Mouse (Mus musculus) kidney, adult 11 months (tissue): ENCODE data around the gene Ifit1.
"Not testable (repeated sequence)": the region's sequence is repeated elsewhere in the genome, so short reads cannot be mapped to it uniquely, and the experiment has no call there.

Source experiments
- DNase-seq: peaks from one replicate; pipeline ENCODE4 v3.0.0; 2022

The Ifit1 gene

DNA sequence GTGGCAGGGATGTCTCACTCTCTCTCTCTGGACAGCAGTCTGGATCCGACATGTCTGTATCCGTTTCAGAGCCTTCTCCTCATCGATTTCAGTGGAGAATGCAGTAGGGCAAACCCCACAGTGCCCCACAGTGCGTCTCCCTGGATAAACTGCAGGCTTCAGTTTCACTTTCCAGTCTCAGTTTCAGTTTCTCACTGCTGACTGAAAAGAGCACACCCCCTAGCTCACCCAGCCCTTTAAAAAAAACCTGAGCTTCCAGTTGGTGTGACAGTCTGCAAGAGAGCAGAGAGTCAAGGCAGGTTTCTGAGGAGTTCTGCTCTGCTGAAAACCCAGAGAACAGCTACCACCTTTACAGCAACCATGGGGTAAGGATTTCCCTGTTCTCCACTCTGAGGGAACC, at the start of gene Ifit1, which contains the start of gene Ifit1bl2:
TSS of gene Ifit1 (plus strand) at position 249 of the 400 bp plus-strand sequence.
TSS of gene Ifit1bl2 (minus strand) at position 121 of the 400 bp plus-strand sequence.
- no peak for DNase-seq

DNA sequence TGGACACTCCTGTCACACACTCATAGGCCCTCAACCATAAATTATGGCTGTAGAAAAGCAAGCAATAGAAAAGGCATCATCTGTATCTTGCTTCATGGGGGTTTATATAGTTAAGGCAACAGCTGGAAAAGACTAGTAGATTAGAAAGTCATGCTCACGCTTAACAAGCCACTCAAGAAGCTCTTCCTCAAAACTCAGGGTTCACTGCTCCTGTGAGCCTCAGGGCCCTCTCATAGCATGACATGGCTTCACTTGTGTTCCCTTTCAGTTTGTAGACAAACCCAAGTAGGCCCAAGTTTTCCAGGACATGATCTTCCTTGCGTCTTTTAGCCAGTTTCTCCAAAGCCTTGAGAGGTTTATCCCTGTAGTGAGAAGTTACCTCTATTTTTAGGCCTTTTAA, 47.2 kb upstream of the Ifit1 start:
- DNase-seq = no peak

DNA sequence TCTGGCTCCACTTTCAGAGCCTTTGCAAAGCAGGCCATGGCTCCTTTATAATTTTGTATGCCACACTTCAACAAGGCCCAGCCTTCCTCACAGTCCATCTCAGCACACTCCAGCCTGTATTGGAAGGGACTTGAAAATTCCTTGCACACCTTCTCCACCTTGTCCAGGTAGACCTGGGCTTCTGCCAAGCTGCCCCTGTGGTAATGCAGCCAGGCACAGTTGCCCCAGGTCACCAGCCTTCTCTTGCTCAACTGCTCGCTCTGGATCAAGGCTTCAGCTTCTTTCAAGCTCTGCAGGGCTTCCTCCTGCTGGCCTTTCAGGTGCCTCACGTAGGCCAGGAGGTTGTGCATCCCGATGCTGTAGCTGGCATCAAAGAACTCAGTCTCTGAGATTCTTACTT, 46.1 kb upstream of the Ifit1 start:
- DNase-seq = not testable (repeated sequence)

DNA sequence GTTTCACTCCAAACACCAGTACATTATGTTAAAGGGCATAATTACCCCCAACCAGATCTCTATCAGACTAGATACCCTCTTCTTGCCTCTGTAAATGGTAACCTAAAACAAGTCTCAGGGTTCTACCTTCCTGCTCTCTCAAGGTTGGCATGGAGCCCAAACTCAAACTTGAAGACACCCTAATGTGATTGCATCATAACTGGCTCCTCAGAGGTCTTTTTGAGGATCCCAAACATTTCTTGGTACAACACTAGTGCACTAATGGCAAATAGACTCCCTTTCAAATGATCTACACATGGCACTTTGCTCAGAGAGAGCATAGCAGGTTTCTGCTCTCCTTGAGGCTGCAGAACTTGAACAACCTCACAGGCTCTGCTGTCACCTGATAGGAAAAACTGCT, 43.9 kb upstream of the Ifit1 start:
- no peak for DNase-seq

DNA sequence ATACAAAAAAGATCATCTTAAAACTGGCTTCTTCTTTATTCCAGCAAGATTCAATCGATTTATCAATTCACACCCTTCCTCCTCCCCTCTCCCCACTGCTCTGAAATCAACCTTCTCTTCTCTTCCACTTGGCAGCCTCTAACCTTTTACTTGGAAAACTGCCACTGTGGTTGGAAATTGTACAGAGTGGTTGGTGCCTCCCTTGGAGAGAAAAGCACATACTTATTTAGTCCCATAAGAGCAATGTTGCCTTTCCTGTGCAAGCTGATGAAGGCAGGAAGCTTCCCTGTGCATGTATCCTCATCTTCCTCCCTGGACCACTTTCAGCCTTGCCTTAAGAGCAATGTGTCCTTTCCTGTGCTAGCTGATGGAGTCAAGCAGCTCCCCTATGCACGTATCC, 42.3 kb upstream of the Ifit1 start:
- DNase-seq = peak; percentile 51

DNA sequence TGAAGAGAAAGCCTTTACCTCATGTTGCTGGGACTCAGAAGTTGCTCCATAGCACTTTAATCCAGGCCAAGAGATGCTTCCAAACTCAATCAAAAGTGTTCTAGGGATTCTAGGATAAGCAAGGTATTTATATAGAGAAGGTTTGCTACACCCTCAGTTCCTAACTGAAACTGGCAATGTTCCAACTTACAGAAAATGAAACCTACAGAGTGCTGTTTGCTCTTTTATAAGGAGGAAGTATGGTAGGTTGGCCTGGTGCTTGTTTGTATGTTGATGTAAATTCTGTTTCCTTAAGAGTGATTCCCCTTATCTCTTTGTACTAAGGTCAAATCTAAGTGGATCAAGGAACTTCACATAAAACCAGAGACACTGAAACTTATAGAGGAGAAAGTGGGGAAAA, 41.4 kb upstream of the Ifit1 start:
- not testable (repeated sequence) for DNase-seq

DNA sequence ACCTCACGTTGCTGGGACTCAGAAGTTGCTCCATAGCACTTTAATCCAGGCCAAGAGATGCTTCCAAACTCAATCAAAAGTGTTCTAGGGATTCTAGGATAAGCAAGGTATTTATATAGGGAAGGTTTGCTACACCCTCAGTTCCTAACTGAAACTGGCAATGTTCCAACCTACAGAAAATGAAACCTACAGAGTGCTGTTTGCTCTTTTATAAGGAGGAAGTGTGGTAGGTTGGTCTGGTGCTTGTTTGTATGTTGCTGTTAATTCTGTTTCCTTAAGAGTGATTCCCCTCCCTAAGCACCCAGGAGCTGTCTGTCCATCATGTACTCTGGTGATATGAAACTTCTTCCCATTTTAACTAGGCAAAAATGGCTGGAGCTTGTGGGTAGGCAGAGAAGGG, 38.8 kb upstream of the Ifit1 start, which contains the start of gene Ifit1bl1:
TSS of gene Ifit1bl1 (minus strand) at position 69 of the 400 bp plus-strand sequence.
- not testable (repeated sequence) for DNase-seq

DNA sequence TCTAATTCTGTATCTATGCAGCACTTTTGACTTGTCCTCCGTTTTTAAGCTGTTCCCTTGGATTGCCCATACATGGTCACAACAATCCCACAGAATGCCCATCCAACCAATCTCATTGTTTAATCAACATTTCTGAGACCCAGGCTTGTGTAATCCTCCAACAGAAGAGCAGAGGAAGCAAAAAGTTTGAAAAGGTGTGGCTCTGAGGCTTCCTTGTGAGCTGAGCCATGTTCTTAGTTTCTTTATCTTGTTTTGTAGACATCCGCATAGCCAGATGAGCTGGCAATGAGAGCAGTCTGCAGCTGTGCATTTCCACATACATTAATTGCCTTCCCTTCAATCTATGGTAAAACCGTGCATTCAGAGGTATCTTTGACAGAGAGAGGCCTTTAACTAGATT, 35.2 kb upstream of the Ifit1 start:
- DNase-seq = no peak

DNA sequence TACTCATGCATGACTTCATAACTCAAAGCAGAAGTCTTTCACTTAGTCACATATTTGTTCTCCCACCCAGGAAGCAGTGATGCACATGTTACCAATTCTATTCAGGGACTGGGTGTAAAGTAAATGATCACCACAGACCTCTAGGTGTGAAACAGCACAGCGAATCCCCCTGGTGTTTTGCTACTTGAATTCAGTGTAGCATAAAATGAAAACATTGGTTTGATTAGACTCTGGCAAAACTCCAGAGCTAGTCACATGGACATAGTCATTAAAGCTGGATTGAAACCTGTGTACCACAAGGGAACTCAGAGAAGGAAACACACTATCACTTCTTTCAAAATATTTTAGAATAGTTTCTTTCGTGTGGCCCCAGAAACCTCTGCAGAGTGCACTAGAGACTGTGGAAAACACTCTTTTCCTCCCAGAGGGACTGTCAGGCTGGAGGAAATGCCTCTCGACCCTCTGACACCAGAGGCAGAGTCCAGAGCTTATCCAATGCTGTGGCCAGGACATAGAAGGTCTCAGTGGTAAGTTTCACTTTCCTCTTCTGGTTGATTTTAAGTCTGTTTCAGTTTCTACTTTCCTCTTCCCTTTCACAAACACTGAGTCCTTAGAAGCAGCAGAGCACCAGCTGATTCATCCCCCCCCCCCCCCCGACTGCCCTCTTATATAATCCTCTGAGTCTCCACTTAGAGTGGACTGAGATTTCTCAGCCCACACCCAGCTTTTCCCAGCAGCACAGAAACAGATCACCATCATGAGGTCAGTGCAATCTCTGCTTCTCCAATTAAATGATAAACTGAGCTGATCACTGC, 33.2 kb upstream of the Ifit1 start, which contains the start of gene Ifit3b:
TSS of gene Ifit3b (plus strand) at position 734 of the 815 bp plus-strand sequence.
- peak; percentile 75 for DNase-seq

DNA sequence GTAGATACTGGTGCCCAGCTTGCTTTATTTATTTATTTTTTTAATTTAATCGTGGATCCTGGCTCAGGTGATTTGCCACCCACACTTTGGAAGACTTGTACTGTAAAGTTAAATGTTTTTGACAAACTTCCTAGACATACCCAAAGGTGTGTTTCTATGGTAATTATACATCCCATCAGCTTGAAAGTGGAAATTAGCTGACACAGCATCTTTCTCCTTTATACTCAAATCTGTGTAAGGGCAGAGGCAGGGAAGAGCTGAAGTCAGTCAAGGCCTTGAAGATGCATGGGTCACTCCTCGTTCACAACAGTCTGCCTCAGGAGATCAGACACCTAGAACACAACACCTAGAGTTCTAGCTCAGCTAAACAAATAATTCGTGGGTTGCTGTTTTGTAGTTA, 30.6 kb upstream of the Ifit1 start:
- DNase-seq = not testable (repeated sequence)

DNA sequence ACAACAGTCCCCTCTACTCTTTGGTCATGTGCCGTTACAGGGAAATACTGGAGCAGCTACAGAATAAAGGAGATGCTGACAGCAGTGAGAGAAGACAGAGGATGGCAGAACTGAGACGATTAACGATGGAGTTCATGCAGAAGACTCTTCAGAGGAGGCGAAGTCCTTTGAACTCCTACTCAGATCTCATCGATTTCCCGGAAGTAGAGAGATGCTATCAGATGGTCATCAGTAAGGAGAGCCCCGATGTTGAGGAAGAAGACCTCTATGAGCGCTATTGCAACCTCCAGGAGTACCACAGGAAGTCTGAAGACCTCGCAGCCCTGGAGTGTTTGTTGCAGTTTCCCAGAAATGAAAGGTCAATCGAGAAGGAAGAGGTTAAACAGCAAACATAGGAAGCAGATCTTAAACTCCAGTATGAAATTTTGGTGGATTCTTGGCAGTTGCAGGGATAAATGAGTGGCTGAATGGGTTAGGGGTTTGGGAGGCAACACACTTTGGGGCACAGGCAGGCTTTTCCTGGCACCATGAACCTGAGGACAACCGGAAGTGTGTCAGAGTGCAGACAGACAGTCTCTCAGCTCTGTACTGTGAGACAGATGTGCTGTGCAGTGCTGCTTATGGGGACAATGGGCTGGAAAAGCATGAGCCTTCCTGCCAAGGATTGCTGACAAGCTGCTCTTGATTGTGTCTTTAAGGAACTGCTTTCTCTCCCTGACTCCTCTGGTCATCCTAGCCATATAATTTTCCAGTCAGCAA, 28.2 kb upstream of the Ifit1 start:
- not testable (repeated sequence) for DNase-seq

DNA sequence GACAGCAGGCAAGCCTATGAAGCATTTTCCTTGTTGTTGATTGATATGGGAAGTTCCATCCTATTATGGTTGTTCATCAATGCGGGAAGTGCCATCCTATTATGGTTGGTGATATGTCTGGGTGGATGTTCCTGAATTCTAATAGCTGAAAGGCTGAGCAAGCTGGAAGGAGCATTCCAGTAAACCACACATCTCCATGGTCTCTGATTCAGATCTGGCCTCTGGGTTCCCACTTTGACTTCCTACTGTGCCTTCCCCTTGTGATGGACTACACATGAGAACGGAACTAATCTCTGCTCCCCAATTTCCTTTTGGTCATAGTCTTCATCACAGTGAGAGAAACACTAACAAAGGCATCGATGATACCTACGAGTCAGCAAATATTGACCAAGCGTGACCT, 19.8 kb upstream of the Ifit1 start:
- no peak for DNase-seq

DNA sequence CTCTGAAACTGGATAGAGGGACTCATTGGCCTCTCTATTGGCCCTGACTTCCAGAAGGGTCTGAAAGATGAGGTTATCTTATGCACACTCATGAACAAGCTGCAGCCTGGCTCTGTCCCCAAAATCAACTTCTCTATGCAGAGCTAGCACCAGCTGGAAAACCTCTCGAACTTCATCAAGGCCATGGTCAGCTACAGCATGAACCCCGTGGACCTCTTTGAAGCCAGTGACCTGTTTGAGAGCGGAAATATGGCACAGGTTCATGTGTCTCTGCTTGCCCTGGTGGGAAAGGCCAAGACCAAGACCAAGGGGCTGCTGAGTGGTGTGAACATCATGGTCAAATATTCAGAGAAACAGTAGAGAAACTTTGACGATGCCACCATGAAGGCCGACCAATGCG, 16.9 kb upstream of the Ifit1 start:
- DNase-seq = no peak

DNA sequence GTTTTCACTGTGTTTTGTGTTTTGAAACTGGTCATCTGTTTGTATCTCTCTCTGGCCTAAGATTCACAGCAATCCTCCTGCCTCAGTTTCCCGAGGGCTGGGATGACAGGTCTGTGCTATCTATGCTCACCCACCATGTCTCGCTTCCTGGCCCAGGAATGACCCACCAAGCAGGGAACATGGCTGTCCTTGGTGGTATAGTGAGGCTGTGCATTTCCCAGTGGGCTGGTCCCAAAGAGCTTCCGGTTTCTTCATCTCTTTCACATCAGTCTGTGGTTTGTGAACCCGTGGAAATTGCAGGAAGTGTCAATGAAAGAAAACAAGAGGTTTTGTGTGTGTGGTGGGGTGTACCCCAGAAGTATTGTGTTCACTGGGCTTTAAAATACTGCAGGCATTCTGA, 16.0 kb upstream of the Ifit1 start:
- DNase-seq = no peak

DNA sequence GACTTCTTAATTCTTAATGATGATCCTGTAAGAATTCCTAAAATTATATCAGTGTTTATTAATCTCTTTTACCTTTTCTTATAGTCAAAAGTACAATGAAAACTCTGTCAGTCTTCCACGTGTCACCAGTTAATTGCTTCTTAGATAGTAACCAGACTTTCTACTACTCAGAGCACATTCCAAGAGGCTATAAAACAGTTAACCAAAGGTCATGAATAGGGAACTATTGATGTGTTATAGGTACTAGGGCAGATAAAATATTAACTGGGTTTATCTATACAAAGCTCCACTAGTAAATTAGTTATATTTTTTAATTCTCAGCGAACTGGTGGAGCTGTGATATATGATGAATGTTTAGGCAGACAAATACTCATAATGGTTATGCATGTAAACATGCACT, 13.2 kb upstream of the Ifit1 start:
- DNase-seq = no peak

DNA sequence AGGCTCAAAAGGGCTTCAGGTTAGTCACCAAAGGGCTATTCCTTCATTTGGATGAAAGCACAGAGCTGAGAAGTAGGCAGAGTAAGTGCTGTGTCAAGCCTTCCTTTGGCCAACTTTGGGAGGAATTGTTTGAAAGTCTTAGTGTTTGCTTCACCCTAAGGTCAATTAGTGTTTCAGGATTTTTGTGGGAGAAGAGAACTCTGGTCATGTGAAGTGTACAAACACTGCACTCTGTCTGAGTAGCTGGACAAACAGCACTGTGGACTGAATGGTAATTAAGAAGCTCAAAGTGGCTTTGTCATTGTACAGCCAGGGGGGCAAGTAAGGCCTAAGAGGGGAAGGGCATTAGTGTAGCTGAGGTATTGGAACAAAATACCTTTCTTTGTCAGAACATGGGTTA, 9.2 kb upstream of the Ifit1 start:
- DNase-seq = no peak

DNA sequence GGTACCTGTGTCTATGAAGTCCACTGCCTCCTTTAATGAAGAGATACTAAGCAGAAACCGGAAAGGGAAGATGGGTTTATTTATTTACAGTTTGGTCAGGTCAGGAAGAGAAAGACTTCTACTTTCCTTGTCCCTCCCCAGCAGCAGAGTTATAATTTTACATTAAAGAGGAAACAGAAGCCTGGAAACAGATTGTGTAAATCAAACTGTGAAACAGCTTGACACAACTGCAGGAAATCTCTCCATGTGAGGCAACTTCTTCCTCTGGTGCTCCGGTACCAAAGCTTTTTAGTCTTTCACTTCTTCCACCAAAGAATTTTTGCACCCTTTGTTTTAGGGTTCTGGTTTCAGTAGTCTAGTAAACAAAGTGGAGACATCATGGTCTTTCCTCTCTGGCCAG, 7.2 kb upstream of the Ifit1 start:
- no peak for DNase-seq

DNA sequence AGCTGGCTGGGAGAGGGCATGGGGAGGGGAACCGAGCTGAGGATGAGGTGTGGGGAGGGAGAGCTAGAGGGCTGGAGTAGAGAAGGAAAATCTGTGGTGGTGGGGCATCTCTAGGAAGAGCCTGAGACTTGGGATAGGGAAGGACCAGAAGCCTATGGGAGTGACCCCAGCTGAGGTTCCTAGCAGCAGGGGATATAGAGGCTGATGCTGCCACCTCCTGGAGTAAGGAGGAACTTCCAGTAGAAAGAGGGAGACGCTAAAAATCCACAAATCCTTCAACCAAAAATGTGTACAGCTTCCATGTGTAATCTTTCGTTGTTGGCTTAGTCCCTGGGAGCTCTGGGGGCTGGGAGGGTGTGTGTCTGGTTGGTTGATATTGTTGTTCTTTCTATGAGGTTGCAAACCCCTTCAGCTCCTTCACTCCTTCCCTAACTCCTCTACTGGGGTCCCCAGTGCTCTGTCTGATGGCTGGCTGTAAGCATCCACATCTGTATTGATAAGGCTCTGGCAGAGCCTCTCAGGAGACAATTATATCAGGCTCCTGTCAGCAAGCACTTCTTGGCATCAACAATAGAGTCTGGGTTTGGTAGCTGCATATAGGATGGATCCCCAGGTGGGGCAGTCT, 3.6 kb upstream of the Ifit1 start:
- DNase-seq = peak; percentile 39

DNA sequence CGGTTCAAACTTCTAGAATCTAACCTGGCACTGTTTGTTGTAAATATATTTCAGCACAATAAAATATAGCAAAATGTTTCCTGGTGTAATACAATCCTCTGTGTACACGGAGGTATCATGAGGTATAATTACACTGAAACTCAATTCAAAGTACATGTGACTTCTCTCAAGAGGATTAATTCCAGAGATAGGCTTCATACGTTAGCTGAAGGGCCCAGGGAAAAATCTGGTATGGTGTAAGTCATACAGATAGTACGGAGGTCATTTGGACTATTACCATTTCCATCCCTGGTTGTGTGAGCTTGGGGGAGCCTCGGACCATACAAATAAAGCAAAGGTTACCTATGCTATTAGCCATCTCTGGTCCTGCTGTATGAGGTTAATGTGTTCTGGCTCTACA, 1.9 kb downstream of the Ifit1 start:
- no peak for DNase-seq

DNA sequence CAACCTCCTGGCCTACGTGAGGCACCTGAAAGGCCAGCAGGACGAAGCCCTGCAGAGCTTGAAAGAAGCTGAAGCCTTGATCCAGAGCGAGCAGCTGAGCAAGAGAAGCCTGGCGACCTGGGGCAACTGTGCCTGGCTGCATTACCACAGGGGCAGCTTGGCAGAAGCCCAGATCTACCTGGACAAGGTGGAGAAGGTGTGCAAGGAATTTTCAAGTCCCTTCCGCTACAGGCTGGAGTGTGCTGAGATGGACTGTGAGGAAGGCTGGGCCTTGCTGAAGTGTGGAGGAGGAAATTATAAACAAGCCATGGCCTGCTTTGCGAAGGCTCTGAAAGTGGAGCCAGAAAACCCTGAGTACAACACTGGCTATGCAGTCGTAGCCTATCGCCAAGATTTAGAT, 7.0 kb downstream of the Ifit1 start:
- DNase-seq = not testable (repeated sequence)

DNA sequence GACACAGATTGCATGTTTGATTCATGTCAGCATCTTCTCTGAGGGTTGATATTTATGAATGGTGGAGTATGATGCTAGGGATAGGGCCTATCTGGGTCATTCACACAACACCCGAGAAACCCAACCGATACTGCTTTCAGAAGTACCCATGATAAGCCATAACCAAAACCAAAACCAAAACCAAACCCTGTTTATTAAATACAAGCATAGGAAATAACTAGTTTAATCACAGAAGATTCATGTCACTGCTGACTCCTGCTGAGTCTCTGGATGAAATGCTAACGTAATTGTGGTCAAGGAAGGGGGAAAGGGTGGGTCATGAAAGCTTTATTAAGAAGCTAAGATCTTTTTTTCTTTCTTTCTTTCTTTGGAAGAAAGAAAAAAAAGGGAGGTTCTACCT, 9.6 kb downstream of the Ifit1 start:
- no peak for DNase-seq

DNA sequence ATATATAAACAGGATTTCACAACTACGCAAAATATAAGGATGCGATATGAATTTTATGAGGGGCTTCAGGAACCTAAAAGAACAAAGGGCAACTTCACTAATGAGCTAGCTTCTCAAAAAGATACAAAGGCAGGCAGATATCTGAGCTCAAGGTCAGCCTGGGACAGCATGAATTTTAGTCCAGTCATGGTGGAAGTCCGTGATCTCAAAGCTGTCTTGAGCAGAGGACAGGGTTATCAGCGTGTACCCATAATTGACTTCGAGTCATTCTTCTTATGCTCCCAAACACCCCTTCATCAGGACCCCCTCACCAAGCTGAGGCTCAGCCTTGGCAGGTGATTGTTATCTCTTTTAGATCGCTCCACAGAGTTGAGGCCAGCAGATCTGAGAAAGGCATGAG, 10.3 kb downstream of the Ifit1 start:
- no peak for DNase-seq

DNA sequence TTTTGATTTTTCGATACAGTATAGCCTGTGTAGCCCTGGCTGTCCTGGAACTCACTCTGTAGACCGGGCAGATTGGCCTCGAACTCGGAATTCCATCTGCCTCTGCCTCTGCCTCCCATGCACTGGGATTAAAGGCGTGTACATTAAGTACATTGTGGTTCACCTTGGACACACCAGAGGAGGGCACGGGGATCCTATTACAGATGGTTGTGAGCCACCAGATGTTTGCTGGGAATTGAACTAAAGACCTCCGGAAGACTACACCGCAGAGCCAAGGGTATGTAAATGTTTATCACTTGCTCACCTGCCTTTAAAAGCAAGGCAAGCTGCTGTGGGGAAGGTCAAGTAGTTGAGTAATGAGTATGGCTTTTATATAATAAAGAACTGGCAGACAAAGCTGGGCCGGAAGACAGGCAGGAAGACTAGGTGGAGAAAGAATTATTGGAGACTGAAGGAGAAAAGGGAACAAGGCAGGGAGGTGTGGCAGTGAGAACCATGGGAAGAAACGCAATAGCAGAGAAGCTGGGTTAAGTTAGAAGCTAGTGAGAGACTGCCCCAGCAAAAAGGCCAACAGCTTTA, 14.6 kb downstream of the Ifit1 start:
- DNase-seq = no peak
